Mouse (Mus musculus) kidney, adult 2 months (tissue): ENCODE data around the gene Tmem115.

Source experiments
- CTCF ChIP-seq: fragments of 200-500 bp; conservative IDR thresholded peaks from 2 replicates; pipeline ENCODE4 v1.5.1; 2011; ENCODE audit warnings: low read depth, mild to moderate bottlenecking, control low read depth, low read length, moderate library complexity, mixed read lengths; ENCODE audit not compliant: insufficient read depth, insufficient read length
- POLR2A ChIP-seq: fragments of 200-500 bp; IDR thresholded peaks from one replicate; pipeline ENCODE4 v1.6.1; 2011; ENCODE audit warnings: low read depth, low read length, control low read depth

DNA sequence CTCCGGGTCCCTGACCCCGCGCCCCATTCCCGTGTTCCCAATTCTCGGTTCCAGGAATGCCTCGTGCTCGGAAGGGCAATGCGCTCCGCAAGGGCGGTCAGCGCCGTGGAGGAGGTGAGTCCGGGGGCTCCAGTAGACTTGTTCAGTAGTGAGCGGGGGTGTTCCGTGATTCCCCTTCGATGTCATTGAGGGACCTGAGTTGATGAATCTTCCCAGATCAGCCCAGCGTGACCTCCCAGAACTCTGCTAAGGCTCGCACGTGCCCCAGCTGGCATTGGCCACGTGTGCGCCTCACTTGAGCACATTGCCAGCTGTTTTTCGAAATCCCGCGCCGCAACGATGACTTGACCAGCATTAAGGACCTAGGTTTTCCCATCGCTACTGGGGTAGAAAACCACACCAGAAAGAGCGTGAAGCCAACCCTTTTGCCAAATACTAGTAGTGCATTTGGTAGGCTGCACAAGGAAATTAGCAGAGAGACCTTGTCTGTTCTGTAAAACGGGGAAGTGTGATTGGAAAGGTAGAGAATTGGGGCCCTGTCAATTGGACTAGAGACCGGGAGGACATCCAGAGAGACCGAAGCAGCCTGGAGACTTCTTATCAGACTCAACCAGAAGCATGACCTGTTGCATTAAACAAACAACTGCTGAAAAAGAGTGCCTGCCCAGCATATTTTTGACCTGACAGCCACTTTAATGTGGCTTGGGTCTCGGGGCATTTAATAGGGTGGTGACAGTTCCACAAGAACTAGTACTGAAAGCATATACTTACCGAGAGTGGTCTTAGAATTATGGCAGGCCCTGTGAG is 54.3 kb downstream of the Tmem115 start:
- TF ChIP-seq CTCF (no peak), POLR2A (no peak)
